Comparison of ENCODE assay signal across 12 mouse cellular contexts in the genomic region with DNA sequence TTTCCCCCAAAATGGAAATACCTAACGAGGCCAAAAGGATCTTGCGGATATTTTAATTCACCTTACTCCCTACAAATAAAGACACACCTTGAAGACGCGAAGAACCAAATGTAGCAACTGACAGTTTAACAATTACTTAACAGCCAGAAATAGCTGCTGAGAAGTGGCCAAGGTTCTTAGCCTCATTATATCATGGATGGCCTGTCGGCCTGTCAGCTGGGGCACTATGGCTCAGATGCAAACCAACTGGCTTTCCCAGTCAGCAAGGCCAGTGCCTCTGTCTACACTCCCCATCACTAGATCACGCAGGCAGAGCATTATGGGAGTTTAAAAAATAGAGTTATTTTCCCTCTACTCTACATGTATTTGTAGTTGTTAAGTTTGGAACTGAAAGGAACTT.
"Had no signal": no experiment of that assay in that cellular context is flagged by ENCODE, and none has a peak within 500 bp of the region (broad histone marks: within the 10 kb centered on the region; RNA-seq: fewer than 3 reads in every experiment).

No protein-coding gene starts in this region.

- H3K4me2 ChIP-seq: liver, embryonic 13.5 days; midbrain, embryonic 11.5 days had no signal

- H3K4me1 ChIP-seq: liver, embryonic 13.5 days had no signal

- H3K4me3 ChIP-seq: layer of hippocampus, adult 2 months; left cerebral cortex, adult 2 months; liver, embryonic 13.5 days had no signal

- H3K9me3 ChIP-seq: liver, embryonic 13.5 days had no signal

- H3K9ac ChIP-seq: liver, embryonic 13.5 days had no signal

- H3K27me3 ChIP-seq: liver, embryonic 13.5 days had no signal

- DNase-seq: kidney, adult 2 months; layer of hippocampus, postnatal 36 days; liver, embryonic 13.5 days; lung, adult 2 months; lung, postnatal 14 days; lung, postnatal 4 days; midbrain, embryonic 14.5 days; thymus, postnatal 25 days had no signal

- H3K27ac ChIP-seq: kidney, postnatal 0 days; layer of hippocampus, adult 2 months; left cerebral cortex, adult 2 months; liver, embryonic 13.5 days had no signal

- H3K36me3 ChIP-seq: liver, embryonic 13.5 days had no signal
